Mouse (Mus musculus) left cerebral cortex, adult 18-20 months (tissue): ENCODE measurements around the gene Apon. TPM values are rescaled to one million over a fixed set of nuclear protein-coding genes. Genes with fewer than 3 reads are reported as not detected.
"Not testable (repeated sequence)": the region's sequence is repeated elsewhere in the genome, so short reads cannot be mapped to it uniquely, and the experiment has no call there.

Source experiments
- DNase-seq, 2 experiments: peaks; one replicate each; pipeline ENCODE4 v3.0.0; 2021 to 2022; ENCODE audit warnings: low spot score in 2 of 2, mixed read lengths in 1 of 2
- long read RNA-seq, 2 experiments: library from polyadenylated mRNA; stranded (forward); transcript quantifications; one replicate each; pipeline ENCODE4 v2.0.0; 2021
- total RNA-seq, 2 experiments: library from RNA; stranded (reverse); gene quantifications; 2 replicates each; pipeline ENCODE4 v1.2.3; 2021

Apon gene
- not detected for total RNA-seq
- long read RNA-seq, experiment 1 = 0 reads
- long read RNA-seq, experiment 2 = 0 reads

DNA sequence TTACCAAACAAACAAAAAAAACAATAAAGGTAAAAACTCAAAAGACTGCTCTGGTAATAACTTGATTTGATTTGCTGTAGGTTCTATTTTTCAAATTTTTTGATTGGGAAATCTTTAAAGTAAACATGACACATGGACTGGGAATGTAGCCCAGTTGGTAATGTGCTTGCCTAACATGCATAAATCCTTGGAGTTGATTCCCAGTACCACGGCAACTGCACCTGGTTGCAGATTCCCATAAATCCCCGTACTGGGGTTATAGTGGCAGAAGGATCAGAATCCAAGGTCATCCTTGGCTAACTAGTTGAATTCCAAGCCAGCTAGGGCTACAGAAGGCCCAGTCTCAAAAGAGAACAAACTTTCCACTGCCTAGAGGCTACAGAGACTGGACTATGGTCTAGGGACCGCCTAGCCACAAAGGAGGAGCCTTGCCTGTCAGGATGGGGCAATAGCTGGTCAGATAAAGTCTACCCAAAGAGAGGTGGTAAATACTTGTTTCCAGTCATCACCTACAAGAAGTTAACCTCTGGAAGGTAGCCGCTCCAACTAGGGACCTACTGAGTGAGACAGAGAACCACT lies at the start of gene Apon:
Apon (plus strand) TSS at position 420 of the 579 bp plus-strand sequence.
- DNase-seq = no peak

DNA sequence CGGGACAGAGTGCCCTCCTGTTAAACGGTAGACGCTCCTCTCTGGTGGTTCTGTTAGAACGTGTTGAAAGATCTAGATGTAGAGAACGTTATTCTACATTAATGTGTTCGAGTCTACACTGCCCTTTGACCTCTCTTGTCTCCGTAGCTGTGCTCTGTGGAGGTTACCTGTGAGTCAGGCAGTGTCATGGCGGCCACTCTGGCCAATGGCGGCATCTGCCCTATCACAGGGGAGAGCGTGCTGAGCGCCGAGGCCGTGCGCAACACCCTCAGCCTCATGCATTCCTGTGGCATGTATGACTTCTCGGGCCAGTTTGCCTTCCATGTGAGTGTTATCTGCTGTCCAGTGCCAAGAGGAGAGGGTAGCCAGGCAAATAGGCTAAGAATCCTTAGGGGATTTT lies 49.0 kb upstream of the Apon start:
- DNase-seq = no peak

DNA sequence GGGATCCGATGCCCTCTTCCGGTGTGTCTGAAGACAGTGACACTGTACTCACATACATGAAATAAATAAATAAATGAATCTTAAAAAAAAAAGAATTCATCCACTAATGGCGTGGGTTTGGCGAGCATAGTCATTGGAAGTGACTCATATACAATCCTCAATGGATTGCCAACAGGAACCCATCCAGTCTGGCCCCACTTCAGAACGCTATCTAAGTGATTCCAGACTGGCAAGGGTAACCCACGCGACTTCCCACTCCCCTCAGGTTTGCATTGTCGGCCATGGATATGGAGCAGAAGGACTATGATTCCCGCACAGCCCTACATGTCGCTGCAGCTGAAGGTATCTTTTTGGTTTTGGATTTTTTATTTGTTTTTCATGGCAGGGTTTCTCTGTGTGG lies 45.6 kb upstream of the Apon start:
- DNase-seq = no peak

DNA sequence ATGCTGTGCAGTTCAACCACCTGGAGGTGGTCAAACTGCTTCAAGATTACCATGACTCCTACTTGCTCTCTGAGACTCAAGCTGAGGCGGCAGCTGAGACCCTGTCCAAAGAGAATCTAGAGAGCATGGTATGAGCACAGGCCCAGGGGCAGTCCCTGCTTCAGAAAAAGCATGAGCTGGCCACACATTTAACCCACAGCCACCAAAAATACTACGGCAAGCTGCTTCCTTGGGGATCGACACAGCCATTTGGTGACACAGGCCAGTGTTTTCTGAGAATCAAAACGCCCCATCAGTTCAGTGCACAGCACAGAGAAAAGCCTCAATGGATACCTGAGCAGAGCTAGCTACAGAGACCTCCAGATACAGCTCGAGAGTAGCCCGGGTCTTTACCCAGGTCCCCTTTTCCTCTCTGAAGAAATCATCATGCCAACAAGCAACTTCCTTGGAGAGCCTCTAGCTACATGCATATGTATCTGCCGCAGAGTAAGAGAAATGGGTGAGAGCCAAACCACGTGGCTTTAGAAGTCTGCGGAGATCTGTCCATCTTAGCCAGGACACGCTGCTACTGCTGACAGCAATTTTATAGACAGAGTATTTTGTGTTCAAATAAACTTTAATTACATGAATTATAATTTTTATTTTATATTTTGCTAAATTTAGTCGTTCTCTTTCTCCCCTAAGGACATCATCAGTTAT lies 44.4 kb upstream of the Apon start:
- DNase-seq = no peak

DNA sequence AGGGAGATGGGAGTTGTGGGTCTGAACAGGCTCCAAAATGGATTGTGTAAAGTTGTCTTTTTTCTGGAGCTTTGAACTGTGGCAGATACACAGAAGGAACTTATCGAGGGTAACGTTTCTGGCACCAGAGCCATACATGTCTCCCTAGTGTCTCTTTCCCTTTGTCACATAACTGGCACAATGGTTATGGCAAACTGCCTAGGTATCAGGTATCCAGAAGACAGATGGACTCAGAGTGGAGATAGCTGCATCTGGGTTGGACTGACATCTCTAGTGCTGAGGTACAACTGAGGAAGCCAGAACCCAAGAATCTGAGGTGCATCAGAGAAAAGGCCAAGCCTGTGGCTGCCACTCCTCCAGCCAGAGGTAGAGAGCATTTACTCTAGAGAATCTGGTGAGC lies 43.8 kb upstream of the Apon start:
- DNase-seq = no peak

DNA sequence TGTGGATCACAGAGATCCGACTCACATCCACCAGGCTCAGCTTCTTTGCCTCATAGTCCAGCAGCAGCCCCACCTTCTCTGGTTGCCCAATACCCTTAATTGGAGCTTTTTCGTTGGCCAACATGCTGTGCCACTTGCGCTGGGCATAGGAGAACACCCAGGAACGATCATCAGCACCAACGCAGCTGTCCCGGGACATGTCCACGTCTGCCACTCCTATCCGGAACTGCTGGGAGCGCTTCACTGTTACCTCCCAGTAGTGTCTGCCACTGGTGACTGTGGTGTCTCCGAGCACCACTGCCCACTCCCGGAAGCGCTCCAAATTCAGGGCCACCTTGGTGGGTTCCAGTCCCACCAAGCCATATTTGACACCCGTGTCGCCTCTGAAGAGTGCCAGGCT lies 42.9 kb upstream of the Apon start:
- DNase-seq = peak; percentile 10 to 17

DNA sequence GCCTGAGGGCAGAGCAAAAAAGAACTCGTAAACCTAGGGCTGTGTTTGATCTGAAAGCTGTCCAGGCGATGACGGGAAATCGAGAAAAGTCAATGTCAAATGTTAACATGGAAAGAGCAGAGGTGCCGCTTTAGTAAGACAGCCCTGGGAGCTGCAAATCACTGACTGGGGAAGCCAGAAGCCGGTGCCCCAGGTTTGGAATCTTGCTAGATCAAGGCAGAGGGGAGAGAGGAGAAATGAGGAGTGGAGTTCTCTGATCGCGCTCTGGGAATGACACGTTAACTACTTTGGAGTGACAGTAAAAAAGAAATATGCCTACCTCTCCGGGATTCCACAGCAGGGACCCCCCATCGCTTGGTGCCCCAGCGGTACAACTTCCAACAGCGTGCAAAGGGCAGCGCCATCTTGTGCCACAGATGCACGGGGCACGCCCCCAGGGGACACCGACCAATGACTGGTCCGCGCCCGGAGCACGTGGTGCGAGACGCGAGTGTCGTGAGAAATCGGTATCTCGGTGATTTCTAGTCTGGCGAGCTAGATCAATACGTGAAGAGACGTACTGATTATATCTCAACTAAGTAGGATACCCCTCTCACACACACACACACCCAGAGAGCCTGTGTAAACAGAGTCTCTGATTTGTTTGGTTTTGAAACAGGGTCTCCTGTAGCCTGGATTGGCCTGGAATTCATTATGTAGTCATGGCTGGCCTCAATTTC lies 42.3 kb upstream of the Apon start, which contains the start of gene Spryd4:
Spryd4 (minus strand) TSS at position 418 of the 719 bp plus-strand sequence.
- DNase-seq = peak; percentile 89 to 92

DNA sequence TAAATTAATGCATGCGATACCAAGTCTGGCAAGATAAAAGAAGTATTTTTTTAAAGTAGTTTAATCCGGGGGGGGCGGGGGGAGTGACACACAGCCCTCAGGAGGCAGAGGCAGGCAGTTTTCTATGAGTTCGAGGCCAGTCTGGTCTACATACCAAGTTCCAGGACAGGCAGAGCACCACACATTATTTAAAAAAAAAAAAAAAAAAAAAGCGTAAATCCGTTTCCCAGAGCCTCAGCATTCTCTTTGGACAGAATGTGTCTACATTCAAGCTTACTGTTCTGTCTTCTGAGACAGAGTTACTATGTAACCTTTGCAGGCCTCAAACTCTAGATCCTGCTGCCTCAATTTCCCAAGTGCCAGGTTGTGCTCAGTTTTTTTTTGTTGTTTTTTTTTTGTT lies 41.7 kb upstream of the Apon start:
- no peak for DNase-seq

DNA sequence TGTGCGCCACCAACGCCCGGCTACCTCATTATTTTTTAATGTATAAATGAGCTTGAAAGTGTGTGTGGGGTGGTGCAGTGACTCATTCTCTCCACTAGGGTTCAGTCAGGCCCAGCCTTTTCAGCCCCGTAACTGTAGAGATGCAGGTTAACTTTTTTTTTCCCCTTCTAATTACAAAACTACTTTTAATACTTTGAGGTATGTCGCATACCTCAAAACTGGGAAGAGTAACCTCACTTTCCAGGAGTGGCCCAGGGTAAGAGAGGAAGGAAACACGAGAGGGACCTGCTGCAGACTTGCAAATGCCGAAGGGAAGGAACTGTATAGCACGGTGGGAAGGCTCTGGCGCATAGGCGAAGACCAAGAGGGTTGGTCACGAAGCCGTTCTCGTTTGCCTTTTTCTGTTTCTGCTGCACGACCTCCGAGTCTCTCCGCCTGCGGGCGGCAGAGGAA lies 41.0 kb upstream of the Apon start:
- peak; percentile 49 to 53 for DNase-seq

DNA sequence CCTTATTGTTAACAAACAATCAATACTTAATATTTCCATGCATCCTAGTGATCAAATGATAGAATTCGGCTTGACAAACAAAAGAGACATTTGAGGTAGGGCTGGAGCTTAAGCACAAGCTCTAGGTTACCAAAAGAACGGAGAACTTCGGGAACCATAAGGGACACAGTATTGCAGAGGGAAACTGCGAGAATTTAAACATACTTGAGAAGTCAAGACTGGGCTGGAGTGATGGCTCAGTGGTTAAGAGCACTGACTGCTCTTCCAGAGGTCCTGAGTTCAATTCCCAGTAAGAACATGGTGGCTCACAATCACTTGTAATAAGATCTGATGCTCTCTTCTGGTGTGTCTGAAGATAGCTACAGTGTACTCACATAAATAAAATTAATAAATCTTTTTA lies 39.8 kb upstream of the Apon start:
- DNase-seq = not testable (repeated sequence)

DNA sequence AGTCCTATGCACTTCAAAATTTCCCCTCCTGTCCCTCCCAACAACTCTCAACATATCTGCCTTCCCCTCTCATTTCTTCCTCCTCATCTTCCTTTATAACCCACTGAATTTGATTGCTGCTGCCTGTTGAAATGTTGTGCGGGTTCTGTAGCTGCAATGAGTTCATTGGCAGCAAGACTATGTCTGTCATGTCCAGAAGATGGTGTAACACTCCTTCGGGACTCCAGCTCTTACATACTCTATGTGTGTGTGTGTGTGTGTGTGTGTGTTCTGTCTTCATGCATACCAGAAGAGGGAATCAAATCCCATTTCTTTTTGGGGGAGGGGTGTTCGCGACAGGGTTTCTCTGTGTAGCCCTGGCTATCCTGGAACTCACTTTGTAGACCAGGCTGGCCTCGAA lies 38.9 kb upstream of the Apon start:
- DNase-seq = no peak

DNA sequence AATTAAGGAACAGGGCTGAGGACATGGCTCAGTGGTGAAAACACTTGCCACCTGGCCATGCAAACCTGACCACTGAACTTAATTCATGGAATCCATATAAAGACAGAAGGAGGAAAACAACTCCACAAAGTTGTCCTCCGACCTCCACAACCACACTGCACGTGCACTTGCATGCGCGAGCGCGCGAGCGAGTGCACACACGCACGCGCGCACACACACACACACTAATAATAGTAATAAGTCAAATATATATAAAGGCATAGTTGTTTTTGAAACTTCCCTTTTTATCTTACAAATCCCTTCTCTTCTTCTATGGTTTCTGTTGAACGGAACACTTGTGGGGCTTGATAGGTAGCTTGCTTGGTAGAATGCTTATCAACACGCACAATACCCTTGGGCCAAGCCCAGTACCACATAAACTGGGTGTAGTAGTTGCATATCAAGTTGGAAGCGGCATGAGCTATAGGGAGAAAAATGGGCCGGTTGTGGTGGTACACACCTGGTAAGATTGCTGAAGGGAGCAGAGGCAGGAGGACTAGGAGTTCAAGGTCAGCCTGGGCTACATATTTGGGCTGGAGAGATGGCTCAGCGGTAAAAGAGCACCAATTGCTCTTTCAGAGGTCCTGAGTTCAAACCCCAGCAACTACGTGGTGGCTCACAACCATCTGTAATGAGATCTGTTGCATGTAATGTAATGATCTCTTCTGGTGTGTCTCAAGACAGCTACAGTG lies 35.3 kb upstream of the Apon start:
- DNase-seq = no peak

DNA sequence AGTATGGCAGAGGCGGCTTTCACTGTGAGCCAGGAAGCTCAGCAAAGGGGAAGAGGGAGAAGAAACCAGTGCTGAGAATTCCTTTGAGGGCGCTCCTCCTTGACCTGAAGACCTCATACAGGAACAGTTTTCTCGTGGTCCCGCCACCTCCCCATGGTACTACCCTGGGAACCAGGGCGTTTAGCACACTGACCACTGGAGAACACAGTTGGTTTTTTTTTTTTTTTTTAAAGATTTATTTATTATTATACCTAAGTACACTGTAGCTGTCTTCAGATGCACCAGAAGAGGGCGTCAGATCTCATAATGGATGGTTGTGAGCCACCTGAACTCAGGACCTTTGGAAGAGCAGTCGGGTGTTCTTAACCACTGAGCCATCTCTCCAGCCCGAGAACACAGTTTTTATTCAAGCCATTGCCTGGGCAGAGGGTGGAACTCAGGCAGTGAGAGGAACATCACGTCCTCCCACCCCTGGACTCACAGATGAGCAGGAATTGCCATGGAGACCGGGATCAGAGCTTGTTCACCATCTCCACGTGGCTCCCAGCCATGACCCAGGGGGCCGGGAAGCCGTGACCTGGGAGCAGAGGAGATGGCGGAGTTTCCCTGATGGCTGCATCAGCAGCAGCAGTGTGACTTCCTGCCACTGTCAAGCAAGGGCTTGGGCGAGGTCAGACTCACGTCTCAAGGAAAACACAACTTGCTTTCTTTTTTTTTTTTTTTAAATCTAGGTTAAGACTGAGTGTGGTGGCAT lies 32.2 kb upstream of the Apon start:
- DNase-seq = no peak

DNA sequence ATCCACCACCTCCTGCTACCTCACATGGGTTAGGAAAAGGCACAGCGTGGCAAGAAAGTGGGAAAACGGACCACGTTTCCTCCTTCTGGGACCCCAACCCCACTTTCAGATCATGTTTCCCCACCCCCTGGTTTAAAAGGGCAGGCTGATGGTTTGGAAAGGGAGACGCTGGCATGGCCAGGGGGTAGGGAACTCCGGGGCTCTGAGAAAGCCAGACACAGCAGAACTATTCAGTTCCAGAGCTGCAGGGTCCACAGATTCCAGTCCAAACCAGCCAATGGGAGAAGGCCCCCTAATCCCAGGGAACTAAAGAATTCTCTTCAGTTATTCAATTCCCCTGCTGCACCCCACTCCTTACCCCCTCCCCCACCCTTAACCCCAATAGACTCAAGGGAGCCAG lies 28.8 kb upstream of the Apon start:
- no peak for DNase-seq

DNA sequence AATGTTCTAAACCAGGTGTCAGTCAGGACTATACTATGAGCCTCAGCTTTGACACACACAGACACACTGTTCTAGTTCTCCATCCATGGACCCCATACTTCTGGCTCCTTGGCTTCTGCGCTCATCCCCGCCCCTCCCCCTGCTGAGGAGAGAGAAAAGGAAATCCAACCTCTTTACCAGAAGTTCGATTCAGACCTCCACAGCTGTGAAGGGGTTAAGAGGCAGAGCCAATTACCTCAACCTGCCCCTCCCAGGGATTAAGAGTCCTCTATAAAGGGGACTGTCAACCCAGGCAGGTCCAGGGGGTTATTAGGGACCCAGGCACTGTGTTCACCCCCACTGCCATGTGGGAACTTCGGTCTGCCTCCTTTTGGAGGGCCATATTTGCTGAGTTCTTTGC lies 28.4 kb upstream of the Apon start, which contains the start of gene Mip:
Mip (plus strand) TSS at position 301 of the 400 bp plus-strand sequence.
- DNase-seq = no peak

DNA sequence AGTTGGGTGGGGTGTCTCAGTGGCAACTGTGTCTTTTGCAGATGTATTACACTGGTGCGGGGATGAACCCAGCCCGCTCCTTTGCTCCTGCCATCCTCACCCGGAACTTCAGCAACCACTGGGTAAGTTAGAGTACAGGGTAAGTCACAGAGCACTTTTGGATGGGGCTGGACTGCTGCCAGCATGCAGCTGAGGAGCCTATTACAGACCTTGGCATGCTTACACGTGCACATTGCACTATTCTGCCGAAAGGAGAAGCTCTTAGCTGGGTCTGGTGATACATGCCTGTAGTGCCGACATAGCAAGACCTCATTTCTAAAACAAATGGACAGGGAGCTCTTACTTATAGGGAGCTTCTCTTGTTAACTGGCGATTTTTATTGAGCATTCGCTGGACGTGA lies 26.3 kb upstream of the Apon start:
- no peak for DNase-seq

DNA sequence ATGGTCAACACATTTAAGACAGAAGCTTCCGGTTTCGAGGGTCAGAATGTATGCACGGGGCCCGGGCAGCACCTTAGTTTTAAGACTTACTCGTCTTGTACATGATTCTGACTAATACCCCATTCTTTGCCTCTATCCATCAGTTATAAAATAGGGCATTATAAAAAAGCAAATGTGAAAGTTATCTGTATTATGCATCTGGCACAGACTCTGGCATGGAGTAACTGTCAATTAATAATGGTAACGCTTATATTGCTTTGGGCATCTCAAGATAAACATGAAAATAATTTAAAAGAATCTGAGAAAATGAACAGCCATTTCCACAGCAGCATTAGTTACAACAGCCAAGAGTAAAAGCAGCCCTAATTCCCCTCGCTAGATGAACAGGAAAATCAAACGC lies 25.9 kb upstream of the Apon start:
- no peak for DNase-seq

DNA sequence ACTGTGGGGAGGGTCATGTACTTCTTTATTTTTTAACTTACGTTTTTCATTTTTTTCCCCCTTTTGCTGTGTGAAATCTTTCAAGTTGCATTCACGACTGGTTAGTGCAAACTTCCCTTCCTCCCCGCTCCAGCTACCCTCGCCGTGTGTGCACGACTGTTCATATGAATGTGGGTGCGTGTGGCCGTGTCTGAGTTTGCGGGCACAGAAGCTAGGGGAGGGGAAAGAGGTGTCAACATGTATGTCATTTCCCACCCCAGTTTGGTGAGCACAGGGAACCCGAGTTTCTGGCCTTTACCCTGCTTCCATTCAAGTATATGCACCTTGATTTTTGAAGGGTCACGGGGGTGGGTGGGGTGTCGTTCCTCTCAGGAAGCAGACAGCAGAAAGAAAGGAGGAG lies 23.3 kb upstream of the Apon start:
- DNase-seq = no peak

DNA sequence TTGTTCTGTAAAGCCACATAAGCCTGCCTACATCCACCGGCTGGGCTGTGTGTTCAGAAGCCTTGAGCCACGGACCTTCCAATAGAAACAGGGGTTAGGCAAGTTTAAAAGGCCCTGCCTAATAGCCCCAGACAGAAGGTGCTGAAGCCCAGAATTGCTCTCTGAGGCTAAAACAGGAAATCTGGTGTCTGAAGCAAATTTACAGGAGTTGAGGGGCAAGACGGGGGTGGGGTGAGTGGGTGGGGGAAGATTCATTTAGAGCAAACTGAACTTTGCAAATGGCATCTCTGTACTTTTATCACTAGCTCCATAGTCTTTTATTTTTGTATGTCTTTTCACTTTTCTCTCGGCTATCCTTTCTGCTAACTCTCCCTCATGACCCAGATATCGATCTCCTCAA lies 22.8 kb upstream of the Apon start:
- no peak for DNase-seq

DNA sequence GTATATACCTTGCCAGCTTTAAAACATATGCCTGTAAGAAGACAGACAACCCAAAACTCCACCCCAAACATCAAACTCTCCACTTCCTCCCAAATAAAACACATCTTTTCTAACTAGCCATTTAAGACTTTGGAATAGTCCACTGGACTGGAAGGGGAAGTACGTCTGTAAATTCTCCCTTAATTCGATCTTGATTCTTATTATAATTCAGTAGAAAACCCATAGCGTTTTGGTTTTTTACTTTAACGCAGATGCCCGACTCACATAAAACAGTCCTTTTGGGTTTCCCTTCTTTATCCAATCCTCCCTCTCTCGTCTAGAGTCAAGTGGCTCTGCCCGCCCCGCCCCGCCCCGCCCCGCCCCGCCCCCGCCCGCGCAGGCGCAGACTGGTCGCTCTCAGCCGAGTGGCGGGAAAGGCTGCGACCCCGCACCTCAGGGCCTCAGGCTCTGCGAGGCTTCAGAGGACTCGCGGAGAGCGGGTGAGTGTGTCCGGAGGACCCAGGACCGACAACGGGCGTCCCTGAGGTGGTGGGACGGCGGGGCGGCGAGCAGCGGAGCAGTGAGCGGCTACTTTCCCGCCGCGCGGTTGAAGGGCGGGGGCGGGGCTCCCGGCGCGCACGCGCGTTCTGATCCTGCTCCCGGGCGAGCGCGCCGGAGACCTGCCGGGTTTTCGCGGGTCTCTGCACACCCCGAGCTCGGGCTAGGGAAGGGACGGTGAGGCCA lies 22.0 kb upstream of the Apon start, which contains the start of gene Timeless:
Timeless (plus strand) TSS at position 369 of the 723 bp plus-strand sequence.
- DNase-seq = peak; percentile 77 to 87
